Mouse (Mus musculus): ENCODE data around the gene Clip2. TPM values are rescaled to one million over a fixed set of nuclear protein-coding genes. Genes with fewer than 3 reads are reported as not detected.

Gene Clip2
- total and polyA plus RNA-seq, 3 experiments, result 3.5 to 7.4 TPM; not detected in 1

DNA sequence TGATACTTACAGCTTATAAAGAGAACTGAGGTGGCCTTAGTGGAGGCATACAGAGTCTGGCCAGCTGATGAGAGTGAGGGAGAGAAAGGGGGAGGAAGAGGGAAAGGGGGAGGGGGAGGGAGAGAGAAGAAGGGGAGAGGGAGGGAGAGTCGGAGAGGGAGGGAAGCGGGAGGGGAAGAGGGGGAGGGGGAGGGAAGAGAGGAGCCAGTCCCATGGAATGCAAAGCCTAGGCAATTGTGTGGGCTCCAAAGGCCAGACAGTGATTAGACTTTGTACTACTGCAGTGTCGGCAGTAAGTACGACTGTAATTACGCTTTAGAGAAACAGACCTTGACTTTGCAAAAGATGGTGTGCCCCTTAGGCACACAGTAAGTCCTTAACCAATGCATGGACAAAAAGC is 3.9 kb downstream of the Clip2 start:
- no peak overlapping the region for H3K9ac ChIP-seq (ENCODE audit: control insufficient read depth, low read depth, low read length, poor library complexity, severe bottlenecking)
- DNase-seq (ENCODE audit: low read depth, low spot score), result no peak
- H3K27ac ChIP-seq (ENCODE audit: control insufficient read depth, low read depth, low read length), result no peak overlapping the region
- no peaks in the 10 kb centered on the region for H3K27me3 ChIP-seq (ENCODE audit: control insufficient read depth in 1 of 2, insufficient read depth in 2 of 2, low read length in 2 of 2)
- peaks cover 0 to 10% of the 10 kb centered on the region in 2 experiments; a peak in 3 of 4 replicates for H3K4me1 ChIP-seq (ENCODE audit: control insufficient read depth in 1 of 2, insufficient read depth in 2 of 2, low read length in 2 of 2)
- TF ChIP-seq MYC (IDR thresholded peaks at IDR 0.05; ENCODE audit: low read depth, low read length) (no peak), ZKSCAN1 (IDR thresholded peaks at IDR 0.05; ENCODE audit: low read depth, low read length) (no peak), MAFK (IDR thresholded peaks at IDR 0.05; ENCODE audit: borderline replicate concordance, low read depth, low read length) (no peak)
- no peak overlapping the region for H3K4me3 ChIP-seq (ENCODE audit: control insufficient read depth in 1 of 2, insufficient read depth in 1 of 2, low read depth in 2 of 2, low read length in 2 of 2)
- H3K79me2 ChIP-seq (ENCODE audit: control insufficient read depth, insufficient read depth, low read length, poor library complexity), result peaks cover 1% of the 10 kb centered on the region; the same call in 1 of the 2 replicates
- no peaks in the 10 kb centered on the region for H3K9me3 ChIP-seq (replicated peaks; ENCODE audit: insufficient read depth, low read length)
- peaks cover 0 to 4% of the 10 kb centered on the region in 2 experiments; a peak in 1 of 4 replicates for H3K36me3 ChIP-seq (ENCODE audit: control insufficient read depth in 1 of 2, insufficient read depth in 2 of 2, low read length in 2 of 2)

DNA sequence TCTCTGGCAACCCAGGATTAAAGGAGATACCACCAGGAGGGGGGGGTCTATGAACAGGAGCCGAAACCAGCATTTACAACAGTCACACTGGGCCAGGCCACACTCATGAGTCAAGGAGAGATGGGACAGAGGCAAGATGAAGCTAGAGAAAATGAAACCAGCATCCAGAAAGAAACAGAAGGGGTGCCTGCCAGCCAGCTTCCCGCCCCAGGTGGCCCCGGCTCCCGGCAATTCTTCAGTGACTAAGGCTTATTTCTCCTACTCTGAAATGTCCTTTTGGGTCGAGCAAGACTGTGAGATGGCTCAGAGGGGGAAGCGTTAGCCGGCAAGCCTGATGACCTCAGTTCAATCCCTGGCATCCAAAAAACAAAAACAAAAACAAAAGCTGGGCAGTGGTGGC is 5.4 kb downstream of the Clip2 start:
- H3K4me3 ChIP-seq (ENCODE audit: control insufficient read depth in 1 of 2, insufficient read depth in 1 of 2, low read depth in 2 of 2, low read length in 2 of 2), result no peak overlapping the region
- H3K36me3 ChIP-seq (ENCODE audit: control insufficient read depth in 1 of 2, insufficient read depth in 2 of 2, low read length in 2 of 2), result no peaks in the 10 kb centered on the region
- DNase-seq (ENCODE audit: low read depth, low spot score), result no peak
- H3K4me1 ChIP-seq (ENCODE audit: control insufficient read depth in 1 of 2, insufficient read depth in 2 of 2, low read length in 2 of 2), result peaks cover 0 to 4% of the 10 kb centered on the region in 2 experiments; a peak in 2 of 4 replicates
- no peaks in the 10 kb centered on the region for H3K9me3 ChIP-seq (replicated peaks; ENCODE audit: insufficient read depth, low read length)
- H3K27me3 ChIP-seq (ENCODE audit: control insufficient read depth in 1 of 2, insufficient read depth in 2 of 2, low read length in 2 of 2), result no peaks in the 10 kb centered on the region
- peaks cover 1% of the 10 kb centered on the region; the same call in 1 of the 2 replicates for H3K79me2 ChIP-seq (ENCODE audit: control insufficient read depth, insufficient read depth, low read length, poor library complexity)
- TF ChIP-seq NRF1 (IDR thresholded peaks at IDR 0.05; ENCODE audit: insufficient read depth, low read depth, low read length, poor library complexity, severe bottlenecking) (no peak), ZMIZ1 (IDR thresholded peaks at IDR 0.05; ENCODE audit: low read depth, low read length) (no peak)
- H3K9ac ChIP-seq (ENCODE audit: control insufficient read depth, low read depth, low read length, poor library complexity, severe bottlenecking), result no peak overlapping the region
- H3K27ac ChIP-seq (ENCODE audit: control insufficient read depth, low read depth, low read length), result no peak overlapping the region

DNA sequence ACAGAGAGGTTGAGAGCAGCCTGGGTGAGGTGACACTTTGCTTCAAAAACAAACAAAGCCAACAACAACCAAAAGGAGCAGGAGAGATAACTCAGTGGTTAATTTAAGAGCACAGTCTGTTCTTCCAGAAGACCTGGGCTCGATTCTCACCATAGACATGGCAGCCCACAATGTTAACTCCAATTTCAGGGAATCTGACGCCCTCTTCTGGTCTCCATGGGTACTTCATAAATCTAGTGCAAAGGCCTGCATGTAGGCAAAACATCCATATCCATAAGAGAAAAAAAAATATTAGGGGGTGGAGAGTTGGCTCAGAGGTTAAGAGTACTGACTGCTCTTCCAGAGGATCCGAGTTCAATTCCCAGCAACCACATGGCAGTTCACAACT is 7.0 kb downstream of the Clip2 start:
- H3K4me1 ChIP-seq (ENCODE audit: control insufficient read depth in 1 of 2, insufficient read depth in 2 of 2, low read length in 2 of 2), result no peaks in the 10 kb centered on the region
- no peaks in the 10 kb centered on the region; the same call in 1 of the 2 replicates for H3K79me2 ChIP-seq (ENCODE audit: control insufficient read depth, insufficient read depth, low read length, poor library complexity)
- DNase-seq (ENCODE audit: low read depth, low spot score), result peak; percentile 56
- H3K36me3 ChIP-seq (ENCODE audit: control insufficient read depth in 1 of 2, insufficient read depth in 2 of 2, low read length in 2 of 2), result no peaks in the 10 kb centered on the region
- H3K27me3 ChIP-seq (ENCODE audit: control insufficient read depth in 1 of 2, insufficient read depth in 2 of 2, low read length in 2 of 2), result no peaks in the 10 kb centered on the region
- H3K4me3 ChIP-seq (ENCODE audit: control insufficient read depth in 1 of 2, insufficient read depth in 1 of 2, low read depth in 2 of 2, low read length in 2 of 2), result no peak overlapping the region
- H3K9ac ChIP-seq (ENCODE audit: control insufficient read depth, low read depth, low read length, poor library complexity, severe bottlenecking), result no peak overlapping the region
- H3K9me3 ChIP-seq (replicated peaks; ENCODE audit: insufficient read depth, low read length), result no peaks in the 10 kb centered on the region
- H3K27ac ChIP-seq (ENCODE audit: control insufficient read depth, low read depth, low read length), result no peak overlapping the region
- TF ChIP-seq SMC3 (IDR thresholded peaks at IDR 0.05; ENCODE audit: low read depth, low read length), result peak; percentile 60
- no peak for TF ChIP-seq EP300 (IDR thresholded peaks at IDR 0.05; ENCODE audit: low read depth in 1 of 2, low read length in 2 of 2)
- TF ChIP-seq ZC3H11A (IDR thresholded peaks at IDR 0.05; ENCODE audit: low read depth, low read length), result peak; percentile 26; the same call in 1 of the 2 replicates
- no peak for TF ChIP-seq MYC (IDR thresholded peaks at IDR 0.05; ENCODE audit: low read depth, low read length)
- no peak for TF ChIP-seq GABPA (IDR thresholded peaks at IDR 0.05; ENCODE audit: low read depth, low read length)
- no peak for TF ChIP-seq E2F4 (IDR thresholded peaks at IDR 0.05; ENCODE audit: borderline replicate concordance, low read depth, low read length)
- peak; percentile 52 for TF ChIP-seq RAD21 (IDR thresholded peaks at IDR 0.05; ENCODE audit: low read depth, low read length)
- no peak for TF ChIP-seq SIN3A (IDR thresholded peaks at IDR 0.05; ENCODE audit: low read length)
- peak; percentile 32 to 59 (median 50); a peak in 4 of 6 replicates for TF ChIP-seq CTCF (IDR thresholded peaks at IDR 0.05 in 2 of 3, conservative IDR thresholded peaks at IDR 0.05 in 1 of 3; ENCODE audit: control insufficient read depth in 1 of 3, insufficient read depth in 1 of 3, low read depth in 2 of 3, low read length in 3 of 3, poor library complexity in 1 of 3, severe bottlenecking in 1 of 3)

Measured in MEL (cell line).